Mouse (Mus musculus): ENCODE measurements around the gene Tex37. TPM values are rescaled to one million over a fixed set of nuclear protein-coding genes. Genes with fewer than 3 reads are reported as not detected.
A peak's percentile ranks its signal among the peaks of the same experiment; 100 is the strongest.

Gene Tex37
- polyA plus RNA-seq, 1 experiment from 2014 or later, result not detected

- H3K27me3 ChIP-seq (ENCODE audit: control insufficient read depth, insufficient read depth, low read depth, low read length), result peaks cover 66% of the 10 kb centered on the region
- no peak for ATAC-seq (ENCODE audit: low read depth)
These were observed 36.6 kb upstream of the Tex37 start for GRCm38 (mm10) chr6:70955291-70955800.

GRCm38 (mm10) chr6:70954040-70954439 is 35.3 kb upstream of the Tex37 start:
- H3K9me3 ChIP-seq (ENCODE audit: control insufficient read depth, low read length), result no peaks in the 10 kb centered on the region
- peaks cover 55% of the 10 kb centered on the region for H3K27me3 ChIP-seq (ENCODE audit: control insufficient read depth, insufficient read depth, low read depth, low read length)
- no peak overlapping the region for H3K27ac ChIP-seq (ENCODE audit: low read length)
- no peak overlapping the region for H3K4me3 ChIP-seq (ENCODE audit: low read length)
- H3K4me1 ChIP-seq (replicated peaks; ENCODE audit: control insufficient read depth, insufficient read depth, low read length), result peaks cover 7% of the 10 kb centered on the region
- H3K4me2 ChIP-seq (ENCODE audit: low read depth, low read length), result no peak overlapping the region
- H3K36me3 ChIP-seq (ENCODE audit: control insufficient read depth, insufficient read depth, low read length), result no peaks in the 10 kb centered on the region
- no peak for ATAC-seq (ENCODE audit: low read depth)
- WGBS, result 9% methylated on average over 6 of the region's 6 CpGs
- H3K9ac ChIP-seq (ENCODE audit: low read length), result no peak overlapping the region

More at GRCm38 (mm10) chr6:70955291-70955800, 36.6 kb upstream of the Tex37 start:
- H3K4me1 ChIP-seq (replicated peaks; ENCODE audit: control insufficient read depth, insufficient read depth, low read length), result peaks cover 7% of the 10 kb centered on the region
- no peak overlapping the region for H3K9ac ChIP-seq (ENCODE audit: low read length)
- no peak overlapping the region for H3K4me2 ChIP-seq (ENCODE audit: low read depth, low read length)
- no peak overlapping the region for H3K27ac ChIP-seq (ENCODE audit: low read length)
- no peaks in the 10 kb centered on the region for H3K36me3 ChIP-seq (ENCODE audit: control insufficient read depth, insufficient read depth, low read length)
- no peaks in the 10 kb centered on the region for H3K9me3 ChIP-seq (ENCODE audit: control insufficient read depth, low read length)
- WGBS, result 5% methylated on average over 14 of the region's 14 CpGs
- no peak overlapping the region for H3K4me3 ChIP-seq (ENCODE audit: low read length)

DNA sequence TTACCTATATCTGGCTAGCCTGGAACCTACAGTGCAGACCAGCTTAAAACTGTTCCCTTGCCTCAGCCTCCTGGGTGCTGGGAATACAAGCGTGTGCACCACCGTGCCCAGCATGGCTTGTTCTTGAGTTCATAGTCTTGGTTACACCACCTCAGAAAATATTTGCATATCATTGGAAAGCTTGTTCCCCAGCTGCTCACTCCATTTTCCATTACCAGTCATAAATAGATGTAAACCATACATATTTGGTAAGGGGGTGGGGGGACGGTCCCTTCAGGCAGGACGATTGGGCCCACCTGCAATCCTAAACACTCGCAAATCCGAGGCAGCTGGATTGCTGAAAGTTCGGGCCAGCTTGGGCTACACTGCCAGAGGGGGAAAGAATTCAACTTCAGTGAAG is 34.5 kb upstream of the Tex37 start:
- Histone ChIP-seq H3K4me1 (replicated peaks; ENCODE audit: control insufficient read depth, insufficient read depth, low read length) (peaks cover 7% of the 10 kb centered on the region), H3K36me3 (ENCODE audit: control insufficient read depth, insufficient read depth, low read length) (no peaks in the 10 kb centered on the region), H3K27me3 (ENCODE audit: control insufficient read depth, insufficient read depth, low read depth, low read length) (peaks cover 48% of the 10 kb centered on the region), H3K4me2 (ENCODE audit: low read depth, low read length) (no peak overlapping the region), H3K9ac (ENCODE audit: low read length) (no peak overlapping the region), H3K4me3 (ENCODE audit: low read length) (no peak overlapping the region), H3K9me3 (ENCODE audit: control insufficient read depth, low read length) (no peaks in the 10 kb centered on the region), H3K27ac (ENCODE audit: low read length) (no peak overlapping the region)
- ATAC-seq (ENCODE audit: low read depth), result no peak
- 73% methylated on average over 7 of the region's 7 CpGs for WGBS

- WGBS, result 73% methylated on average over 2 of the region's 2 CpGs
These were observed 13.1 kb upstream of the Tex37 start for GRCm38 (mm10) chr6:70931801-70932200.

DNA sequence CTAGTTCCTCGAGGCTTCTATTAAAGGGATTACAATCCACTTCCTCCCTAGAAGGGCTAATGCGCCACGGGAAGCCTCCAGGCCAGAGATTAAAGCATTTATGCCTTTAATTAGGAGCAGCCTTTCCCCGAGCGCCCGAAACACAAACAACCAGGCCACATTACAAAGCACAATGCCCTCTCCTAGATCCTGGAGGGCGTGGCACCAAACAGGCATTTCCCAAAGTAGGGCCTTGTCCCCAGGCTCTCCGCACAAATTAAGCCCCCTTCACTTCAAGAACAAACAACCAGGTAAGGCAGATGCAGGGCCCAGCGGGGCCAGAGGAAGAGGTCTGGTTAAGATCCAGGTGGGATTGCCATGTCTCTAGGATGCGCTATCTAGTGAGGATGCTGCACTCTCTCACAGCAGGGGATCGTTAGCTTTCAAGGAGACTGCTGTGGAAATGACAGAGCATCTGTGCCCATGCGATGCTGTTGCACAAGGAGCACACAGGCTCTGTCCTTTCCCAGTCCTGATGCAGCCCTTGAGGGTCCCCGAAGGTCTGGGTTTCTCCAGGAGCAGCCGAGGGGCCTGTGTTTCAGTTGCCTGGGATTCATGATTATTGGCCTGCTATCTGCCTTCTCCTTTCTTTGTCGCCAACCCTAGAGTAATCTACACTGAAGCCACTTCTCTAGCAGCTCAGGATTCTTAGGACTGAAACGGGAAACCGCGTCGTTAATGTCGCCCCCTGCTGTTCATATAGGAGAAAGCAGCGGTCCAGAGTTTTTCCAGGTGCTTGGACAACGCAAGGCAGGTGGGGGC is 2.7 kb upstream of the Tex37 start:
- Histone ChIP-seq H3K9ac (ENCODE audit: low read length) (no peak overlapping the region), H3K36me3 (ENCODE audit: control insufficient read depth, insufficient read depth, low read length) (no peaks in the 10 kb centered on the region), H3K9me3 (ENCODE audit: control insufficient read depth, low read length) (no peaks in the 10 kb centered on the region), H3K4me3 (ENCODE audit: low read length) (no peak overlapping the region), H3K4me2 (ENCODE audit: low read depth, low read length) (peak overlapping the region; percentile 49), H3K4me1 (replicated peaks; ENCODE audit: control insufficient read depth, insufficient read depth, low read length) (no peaks in the 10 kb centered on the region), H3K27ac (ENCODE audit: low read length) (no peak overlapping the region), H3K27me3 (ENCODE audit: control insufficient read depth, insufficient read depth, low read depth, low read length) (no peaks in the 10 kb centered on the region)
- WGBS, result 7% methylated on average over 22 of the region's 22 CpGs
- ATAC-seq (ENCODE audit: low read depth), result peak; percentile 17; the same call in 1 of the 2 replicates

More at GRCm38 (mm10) chr6:70931801-70932200, 13.1 kb upstream of the Tex37 start:
- Histone ChIP-seq H3K4me1 (replicated peaks; ENCODE audit: control insufficient read depth, insufficient read depth, low read length) (no peaks in the 10 kb centered on the region), H3K27me3 (ENCODE audit: control insufficient read depth, insufficient read depth, low read depth, low read length) (no peaks in the 10 kb centered on the region), H3K9me3 (ENCODE audit: control insufficient read depth, low read length) (no peaks in the 10 kb centered on the region), H3K36me3 (ENCODE audit: control insufficient read depth, insufficient read depth, low read length) (no peaks in the 10 kb centered on the region), H3K27ac (ENCODE audit: low read length) (no peak overlapping the region), H3K9ac (ENCODE audit: low read length) (no peak overlapping the region), H3K4me2 (ENCODE audit: low read depth, low read length) (no peak overlapping the region), H3K4me3 (ENCODE audit: low read length) (no peak overlapping the region)
- ATAC-seq (ENCODE audit: low read depth), result no peak

DNA sequence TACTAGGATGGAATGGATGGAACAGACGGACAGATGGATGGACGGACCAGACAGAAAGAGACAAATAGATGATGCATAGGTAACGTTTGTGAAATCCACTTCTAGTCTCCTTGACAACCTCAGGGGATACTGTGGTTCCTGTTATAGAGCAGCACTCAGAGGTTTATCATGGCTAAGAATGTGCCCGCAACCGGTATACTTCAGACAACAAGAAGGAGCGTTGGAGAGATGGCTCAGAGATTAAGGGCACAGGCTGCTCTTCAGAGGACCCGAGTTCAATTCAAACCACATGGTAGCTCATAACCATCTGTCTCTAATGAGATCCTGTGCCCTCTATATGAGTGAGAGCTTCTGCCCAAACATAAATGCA is 6.3 kb downstream of the Tex37 start:
- no peak overlapping the region for H3K4me2 ChIP-seq (ENCODE audit: low read depth, low read length)
- H3K27ac ChIP-seq (ENCODE audit: low read length), result no peak overlapping the region
- no peaks in the 10 kb centered on the region for H3K9me3 ChIP-seq (ENCODE audit: control insufficient read depth, low read length)
- no peaks in the 10 kb centered on the region; the same call in 1 of the 2 replicates for H3K27me3 ChIP-seq (ENCODE audit: control insufficient read depth, insufficient read depth, low read depth, low read length)
- H3K4me1 ChIP-seq (replicated peaks; ENCODE audit: control insufficient read depth, insufficient read depth, low read length), result no peaks in the 10 kb centered on the region
- ATAC-seq (ENCODE audit: low read depth), result no peak
- no peak overlapping the region for H3K9ac ChIP-seq (ENCODE audit: low read length)
- no peak overlapping the region for H3K4me3 ChIP-seq (ENCODE audit: low read length)
- WGBS, result 51% methylated on average over 7 of the region's 7 CpGs
- no peaks in the 10 kb centered on the region for H3K36me3 ChIP-seq (ENCODE audit: control insufficient read depth, insufficient read depth, low read length)

GRCm38 (mm10) chr6:70911668-70912395 is 6.9 kb downstream of the Tex37 start:
- 10% methylated on average over 20 of the region's 20 CpGs for WGBS
- no peak for ATAC-seq (ENCODE audit: low read depth)
- H3K9me3 ChIP-seq (ENCODE audit: control insufficient read depth, low read length), result no peaks in the 10 kb centered on the region
- H3K27ac ChIP-seq (ENCODE audit: low read length), result no peak overlapping the region
- H3K27me3 ChIP-seq (ENCODE audit: control insufficient read depth, insufficient read depth, low read depth, low read length), result no peaks in the 10 kb centered on the region; the same call in 1 of the 2 replicates
- no peak overlapping the region for H3K4me3 ChIP-seq (ENCODE audit: low read length)
- no peaks in the 10 kb centered on the region for H3K4me1 ChIP-seq (replicated peaks; ENCODE audit: control insufficient read depth, insufficient read depth, low read length)
- H3K4me2 ChIP-seq (ENCODE audit: low read depth, low read length), result peak overlapping the region; percentile 28
- H3K9ac ChIP-seq (ENCODE audit: low read length), result no peak overlapping the region
- H3K36me3 ChIP-seq (ENCODE audit: control insufficient read depth, insufficient read depth, low read length), result no peaks in the 10 kb centered on the region

DNA sequence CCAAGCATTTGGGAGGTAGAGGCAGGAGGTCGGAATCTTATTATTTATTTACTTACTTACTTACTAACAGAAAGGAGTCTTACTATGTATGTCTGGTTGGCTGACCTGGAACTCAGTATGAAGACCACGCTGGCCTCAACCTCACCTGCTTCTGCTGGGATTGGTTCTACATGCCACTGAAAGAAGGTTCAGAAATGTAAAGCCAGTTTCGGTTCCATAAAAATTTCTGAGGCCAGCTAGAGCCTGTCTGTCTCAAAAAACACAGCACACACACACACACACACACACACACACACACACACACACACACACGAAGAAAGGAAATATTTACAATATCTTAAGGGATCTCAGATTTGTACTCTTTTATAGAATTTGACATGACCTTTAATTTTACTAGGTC is 8.4 kb downstream of the Tex37 start:
- Histone ChIP-seq H3K27me3 (ENCODE audit: control insufficient read depth, insufficient read depth, low read depth, low read length) (no peaks in the 10 kb centered on the region; the same call in 1 of the 2 replicates), H3K36me3 (ENCODE audit: control insufficient read depth, insufficient read depth, low read length) (peaks cover 2% of the 10 kb centered on the region; the same call in 1 of the 2 replicates), H3K4me1 (replicated peaks; ENCODE audit: control insufficient read depth, insufficient read depth, low read length) (no peaks in the 10 kb centered on the region), H3K4me2 (ENCODE audit: low read depth, low read length) (no peak overlapping the region), H3K9ac (ENCODE audit: low read length) (no peak overlapping the region), H3K9me3 (ENCODE audit: control insufficient read depth, low read length) (no peaks in the 10 kb centered on the region), H3K4me3 (ENCODE audit: low read length) (no peak overlapping the region), H3K27ac (ENCODE audit: low read length) (no peak overlapping the region)
- WGBS, result 57% methylated on average over 4 of the region's 4 CpGs
- ATAC-seq (ENCODE audit: low read depth), result no peak

- Histone ChIP-seq H3K4me3 (ENCODE audit: low read length) (no peak overlapping the region), H3K9ac (ENCODE audit: low read length) (no peak overlapping the region), H3K27ac (ENCODE audit: low read length) (no peak overlapping the region), H3K9me3 (ENCODE audit: control insufficient read depth, low read length) (no peaks in the 10 kb centered on the region), H3K27me3 (ENCODE audit: control insufficient read depth, insufficient read depth, low read depth, low read length) (no peaks in the 10 kb centered on the region; the same call in 1 of the 2 replicates), H3K4me1 (replicated peaks; ENCODE audit: control insufficient read depth, insufficient read depth, low read length) (no peaks in the 10 kb centered on the region), H3K4me2 (ENCODE audit: low read depth, low read length) (no peak overlapping the region), H3K36me3 (ENCODE audit: control insufficient read depth, insufficient read depth, low read length) (peaks cover 2% of the 10 kb centered on the region; the same call in 1 of the 2 replicates)
- 86% methylated on average over 7 of the region's 7 CpGs for WGBS
- ATAC-seq (ENCODE audit: low read depth), result no peak
These were observed 9.2 kb downstream of the Tex37 start for GRCm38 (mm10) chr6:70909572-70909971.

Measured in lung, embryonic 16.5 days (tissue).